Mouse (Mus musculus) lung, postnatal 36 days (tissue): Measurements from ENCODE around the gene Gprc5c.
A peak's percentile ranks its signal among the peaks of the same experiment; 100 is the strongest.

ENCODE experiments used
- DNase-seq: peaks from one replicate; pipeline ENCODE4 v3.0.0; 2022; ENCODE audit warnings: mixed read lengths

Gene Gprc5c

GRCm38 (mm10) chr11:114843818-114844463 lies 7.0 kb upstream of the Gprc5c start:
- DNase-seq: no peak

- no peak for DNase-seq
These were observed 6.3 kb upstream of the Gprc5c start for GRCm38 (mm10) chr11:114844464-114845220.

GRCm38 (mm10) chr11:114846336-114846735 lies 4.6 kb upstream of the Gprc5c start:
- no peak for DNase-seq

- no peak for DNase-seq
These were observed 3.9 kb upstream of the Gprc5c start for GRCm38 (mm10) chr11:114847008-114847407.

GRCm38 (mm10) chr11:114849572-114849971 lies 1.4 kb upstream of the Gprc5c start:
- no peak for DNase-seq

- DNase-seq: no peak
These were observed 893 bp upstream of the Gprc5c start for GRCm38 (mm10) chr11:114850066-114850451.

GRCm38 (mm10) chr11:114851269-114851607 lies 286 bp downstream of the Gprc5c start:
- DNase-seq: no peak

- DNase-seq: peak; percentile 75
These were observed 807 bp downstream of the Gprc5c start for GRCm38 (mm10) chr11:114851608-114852310.

- peak; percentile 30 for DNase-seq
These were observed 1.6 kb downstream of the Gprc5c start for GRCm38 (mm10) chr11:114852311-114853173.

- no peak for DNase-seq
These were observed 2.4 kb downstream of the Gprc5c start for GRCm38 (mm10) chr11:114853174-114853838.

GRCm38 (mm10) chr11:114854581-114854980 lies 3.6 kb downstream of the Gprc5c start:
- no peak for DNase-seq

- no peak for DNase-seq
These were observed 5.2 kb downstream of the Gprc5c start for GRCm38 (mm10) chr11:114856125-114856524.

- no peak for DNase-seq
These were observed 7.7 kb downstream of the Gprc5c start for GRCm38 (mm10) chr11:114858641-114859040.

GRCm38 (mm10) chr11:114861057-114861456 lies 10.1 kb downstream of the Gprc5c start:
- no peak for DNase-seq

- no peak for DNase-seq
These were observed 11.7 kb downstream of the Gprc5c start for GRCm38 (mm10) chr11:114862687-114863086.

GRCm38 (mm10) chr11:114863918-114864420 lies 13.0 kb downstream of the Gprc5c start:
- no peak for DNase-seq

- no peak for DNase-seq
These were observed 15.0 kb downstream of the Gprc5c start for GRCm38 (mm10) chr11:114865999-114866398.

- peak; percentile 66 for DNase-seq
These were observed 15.8 kb downstream of the Gprc5c start for GRCm38 (mm10) chr11:114866486-114867360.

- no peak for DNase-seq
These were observed 16.6 kb downstream of the Gprc5c start for GRCm38 (mm10) chr11:114867361-114868235.

- no peak for DNase-seq
These were observed 17.3 kb downstream of the Gprc5c start for GRCm38 (mm10) chr11:114868280-114868679.
